35 mouse cellular contexts compared by ENCODE assay signal in genomic region chr9:78027099-78027498, GRCm38 (mm10). TPM values are rescaled to one million over a fixed set of nuclear protein-coding genes. Genes with fewer than 3 reads are reported as not detected.
DNase-seq lines count a peak whose midpoint lies in the region; ATAC-seq lines count a peak whose summit lies in the region.
"Had no signal": no experiment of that assay in that cellular context is flagged by ENCODE, and none has a peak within 500 bp of the region (broad histone marks: within the 10 kb centered on the region; RNA-seq: fewer than 3 reads in every experiment).

No protein-coding gene starts in this region.

- H3K9me3 ChIP-seq in kidney, embryonic 16.5 days (ENCODE audit: low read length), result no peaks in the 10 kb centered on the region
- no peaks in the 10 kb centered on the region for H3K9me3 ChIP-seq in megakaryocyte, embryonic 14.5 days
- H3K9me3 ChIP-seq in heart, embryonic 11.5 days (replicated peaks; ENCODE audit: control insufficient read depth, low read length), result no peaks in the 10 kb centered on the region
- H3K9me3 ChIP-seq in midbrain, embryonic 10.5 days (replicated peaks), result no peaks in the 10 kb centered on the region
- H3K9me3 ChIP-seq: embryonic facial prominence, embryonic 10.5 days; embryonic facial prominence, embryonic 15.5 days; forebrain, embryonic 12.5 days; heart, embryonic 13.5 days; hindbrain, embryonic 15.5 days; limb, embryonic 10.5 days; limb, embryonic 15.5 days; liver, embryonic 15.5 days; lung, embryonic 15.5 days; midbrain, embryonic 13.5 days; neural tube, embryonic 13.5 days had no signal

- no peak overlapping the region for H3K4me3 ChIP-seq in kidney, embryonic 16.5 days (ENCODE audit: low read length)
- peak overlapping the region; percentile 5 for H3K4me3 ChIP-seq in megakaryocyte, embryonic 14.5 days (replicated peaks)
- H3K4me3 ChIP-seq in heart, embryonic 11.5 days (ENCODE audit: low read depth, low read length), result no peak overlapping the region
- H3K4me3 ChIP-seq in midbrain, embryonic 10.5 days, result no peak overlapping the region
- H3K4me3 ChIP-seq: embryonic facial prominence, embryonic 10.5 days; embryonic facial prominence, embryonic 15.5 days; forebrain, embryonic 12.5 days; heart, adult 2 months; heart, embryonic 13.5 days; hindbrain, embryonic 15.5 days; limb, embryonic 10.5 days; limb, embryonic 15.5 days; liver, embryonic 15.5 days; lung, embryonic 15.5 days; midbrain, embryonic 13.5 days; neural tube, embryonic 13.5 days had no signal

- no peaks in the 10 kb centered on the region for H3K27me3 ChIP-seq in kidney, embryonic 16.5 days (ENCODE audit: insufficient read depth, low read length)
- H3K27me3 ChIP-seq in megakaryocyte, embryonic 14.5 days (replicated peaks), result peaks cover 29% of the 10 kb centered on the region
- no peaks in the 10 kb centered on the region for H3K27me3 ChIP-seq in heart, embryonic 11.5 days (ENCODE audit: control insufficient read depth, insufficient read depth, low read length)
- peaks cover 12% of the 10 kb centered on the region; the same call in 1 of the 2 replicates for H3K27me3 ChIP-seq in midbrain, embryonic 10.5 days (ENCODE audit: low read depth, poor library complexity, severe bottlenecking)
- H3K27me3 ChIP-seq: embryonic facial prominence, embryonic 15.5 days; forebrain, embryonic 12.5 days; heart, embryonic 13.5 days; hindbrain, embryonic 15.5 days; limb, embryonic 15.5 days; lung, embryonic 15.5 days; midbrain, embryonic 13.5 days; neural tube, embryonic 13.5 days; Patski had no signal

- no peak for ATAC-seq in kidney, embryonic 16.5 days (ENCODE audit: low FRiP score, low TSS enrichment)
- ATAC-seq in megakaryocyte, adult 5-6 weeks (ENCODE audit: poor library complexity, severe bottlenecking), result no peak
- ATAC-seq in heart, embryonic 11.5 days (replicated peaks; ENCODE audit: insufficient number of reproducible peaks, low FRiP score, low TSS enrichment), result no peak
- ATAC-seq in inflammation-experienced regulatory T-cells, adult 6 months, result no peak
- ATAC-seq: forebrain, postnatal 0 days; midbrain, embryonic 13.5 days; Patski had no signal

- no peak overlapping the region for H3K9ac ChIP-seq in kidney, embryonic 16.5 days (replicated peaks; ENCODE audit: low read length)
- no peak overlapping the region for H3K9ac ChIP-seq in heart, embryonic 11.5 days (ENCODE audit: low read depth, low read length)
- H3K9ac ChIP-seq: embryonic facial prominence, embryonic 15.5 days; forebrain, embryonic 12.5 days; forebrain, postnatal 0 days; heart, embryonic 13.5 days; hindbrain, embryonic 15.5 days; limb, embryonic 15.5 days; liver, embryonic 15.5 days; lung, embryonic 15.5 days; midbrain, embryonic 13.5 days; neural tube, embryonic 13.5 days had no signal

- H3K36me3 ChIP-seq in kidney, embryonic 16.5 days (ENCODE audit: insufficient read depth, low read length), result no peaks in the 10 kb centered on the region
- no peaks in the 10 kb centered on the region for H3K36me3 ChIP-seq in megakaryocyte, embryonic 14.5 days (replicated peaks; ENCODE audit: low read length)
- no peaks in the 10 kb centered on the region for H3K36me3 ChIP-seq in heart, embryonic 11.5 days (ENCODE audit: control insufficient read depth, insufficient read depth, low read length)
- no peaks in the 10 kb centered on the region for H3K36me3 ChIP-seq in midbrain, embryonic 10.5 days
- H3K36me3 ChIP-seq: embryonic facial prominence, embryonic 10.5 days; embryonic facial prominence, embryonic 15.5 days; forebrain, embryonic 12.5 days; heart, embryonic 13.5 days; hindbrain, embryonic 15.5 days; limb, embryonic 10.5 days; limb, embryonic 15.5 days; liver, embryonic 15.5 days; lung, embryonic 15.5 days; midbrain, embryonic 13.5 days; neural tube, embryonic 13.5 days had no signal

- no peak overlapping the region for H3K4me2 ChIP-seq in kidney, embryonic 16.5 days (replicated peaks; ENCODE audit: low read depth, low read length)
- H3K4me2 ChIP-seq in heart, embryonic 11.5 days, result no peak overlapping the region
- H3K4me2 ChIP-seq: embryonic facial prominence, embryonic 15.5 days; forebrain, embryonic 12.5 days; heart, embryonic 13.5 days; hindbrain, embryonic 15.5 days; limb, embryonic 15.5 days; liver, embryonic 15.5 days; lung, embryonic 15.5 days; midbrain, embryonic 13.5 days; neural tube, embryonic 13.5 days had no signal

- 76% methylated on average over 3 of the region's 3 CpGs for WGBS in kidney, embryonic 16.5 days
- WGBS in heart, embryonic 11.5 days (ENCODE audit: insufficient replicate concordance), result 60% methylated on average over 3 of the region's 3 CpGs
- WGBS in midbrain, embryonic 10.5 days, result 87% methylated on average over 3 of the region's 3 CpGs

- H3K4me1 ChIP-seq in kidney, embryonic 16.5 days (ENCODE audit: insufficient read depth, low read length), result peaks cover 6% of the 10 kb centered on the region
- H3K4me1 ChIP-seq in megakaryocyte, embryonic 14.5 days, result peaks cover 20% of the 10 kb centered on the region
- H3K4me1 ChIP-seq in heart, embryonic 11.5 days (ENCODE audit: control insufficient read depth, insufficient read depth, low read length), result peaks cover 2% of the 10 kb centered on the region
- peaks cover 2% of the 10 kb centered on the region for H3K4me1 ChIP-seq in midbrain, embryonic 10.5 days
- H3K4me1 ChIP-seq: forebrain, embryonic 12.5 days; hindbrain, embryonic 15.5 days; midbrain, embryonic 13.5 days; neural tube, embryonic 13.5 days had no signal

- H3K27ac ChIP-seq in kidney, embryonic 16.5 days (ENCODE audit: low read length), result no peak overlapping the region
- H3K27ac ChIP-seq in heart, embryonic 11.5 days (ENCODE audit: low read depth, low read length), result no peak overlapping the region
- no peak overlapping the region for H3K27ac ChIP-seq in midbrain, embryonic 10.5 days (replicated peaks)
- H3K27ac ChIP-seq: embryonic facial prominence, embryonic 10.5 days; embryonic facial prominence, embryonic 15.5 days; forebrain, embryonic 12.5 days; heart, adult 2 months; heart, embryonic 13.5 days; hindbrain, embryonic 15.5 days; limb, embryonic 10.5 days; limb, embryonic 15.5 days; liver, embryonic 15.5 days; lung, embryonic 15.5 days; midbrain, embryonic 13.5 days; neural tube, embryonic 13.5 days had no signal

- peak; percentile 59 for DNase-seq in kidney, adult 11 months
- DNase-seq in kidney, adult 9 months, result peak; percentile 84
- no peak for DNase-seq in midbrain, embryonic 10.5 days (ENCODE audit: low spot score)
- DNase-seq: cerebellum, adult 2 months; cerebellum, postnatal 14 days; forebrain, postnatal 0 days; heart, adult 2 months; heart, postnatal 10 days; layer of hippocampus, adult 9-11 months had no signal

RNA-seq across cellular contexts. Expression of gene Gcm1, which starts 24.6 kb away (rescaled TPM):
- 1.1 and 1.2 TPM in 2 replicates for polyA plus RNA-seq in kidney, embryonic 16.5 days (2015; fragmentation: Nextera tagmentation; extraction: Ambion mirVana)
- polyA plus RNA-seq in megakaryocyte, embryonic 14.5 days (2012; ENCODE audit: insufficient read depth, low replicate concordance), result not detected in 2 replicates
- not detected in 2 replicates for total RNA-seq in megakaryocyte, adult 5-6 weeks (2015)
- not detected in 2 replicates for total RNA-seq in megakaryocyte, adult 5-6 weeks (2017)
- not detected in 2 replicates for polyA plus RNA-seq in heart, embryonic 11.5 days (2014; fragmentation: Nextera tagmentation; extraction: Ambion mirVana)
- polyA plus RNA-seq in inflammation-experienced regulatory T-cells, adult 6 months (2017; shearing (Covaris generic)), result not detected
- 0.10 TPM in 1 of 2 replicates, not detected in the other for polyA plus RNA-seq in midbrain, embryonic 10.5 days (2016; fragmentation: Nextera tagmentation; extraction: Ambion mirVana)
- total RNA-seq: adrenal gland, adult 18-20 months; forebrain, postnatal 0 days; gastrocnemius, adult 8-10 months; gastrocnemius, postnatal 4 days; heart, adult 2 months; heart, postnatal 10 days; hematopoietic stem cell, adult 5-6 weeks; left cerebral cortex, postnatal 10 days; megakaryocyte progenitor cell, adult 5-6 weeks; MEL had no signal
- polyA plus RNA-seq: cerebellum, adult 2 months; cortical plate, adult 2 months; embryonic facial prominence, embryonic 15.5 days; forebrain, embryonic 12.5 days; forebrain, postnatal 0 days; heart, adult 2 months; heart, embryonic 13.5 days; hindbrain, embryonic 15.5 days; intestine, embryonic 14.5 days; limb, embryonic 10.5 days; limb, embryonic 15.5 days; liver, embryonic 15.5 days; neural tube, embryonic 13.5 days had no signal
